Mouse (Mus musculus) kidney, postnatal 36 days (tissue): Measurements from ENCODE around the gene Tfap2a.
A peak's percentile ranks its signal among the peaks of the same experiment; 100 is the strongest.

Experiments
- DNase-seq, 2 experiments: peaks; one replicate each; pipeline ENCODE4 v3.0.0; 2021 to 2022; ENCODE audit warnings: mixed read lengths in 2 of 2

The Tfap2a gene

DNA sequence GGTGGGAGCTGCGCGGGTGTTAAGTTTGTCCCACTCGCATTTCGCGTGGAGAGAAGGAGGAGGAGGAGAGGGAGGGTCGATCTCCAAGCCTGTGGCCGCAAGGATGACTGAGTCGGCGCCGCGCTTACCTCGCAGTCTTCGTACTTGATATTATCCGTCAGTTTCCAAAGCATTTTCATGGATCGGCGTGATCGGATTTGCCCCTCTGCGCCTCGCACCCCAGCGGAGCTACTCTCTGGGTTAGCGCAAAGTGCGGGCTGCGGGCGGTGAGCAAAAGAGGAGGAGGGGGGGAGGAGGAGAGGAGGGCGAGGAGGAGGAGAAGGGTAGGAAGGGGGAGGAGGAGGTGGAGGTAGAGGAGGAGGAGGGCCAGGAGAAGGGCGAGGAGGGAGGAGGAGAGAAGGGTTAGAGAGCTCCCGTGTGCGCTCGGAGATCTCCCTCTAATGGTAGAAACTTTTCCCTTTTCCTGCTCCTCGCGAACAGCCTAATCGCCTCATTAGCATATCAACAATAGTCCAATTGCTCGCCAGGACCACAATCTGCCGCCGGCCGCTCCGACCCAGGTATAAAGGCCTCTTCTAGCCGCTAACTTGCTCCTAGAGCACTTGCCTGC lies 4.5 kb downstream of the Tfap2a start:
- DNase-seq: peak in 1 of 2 experiments; percentile 34

DNA sequence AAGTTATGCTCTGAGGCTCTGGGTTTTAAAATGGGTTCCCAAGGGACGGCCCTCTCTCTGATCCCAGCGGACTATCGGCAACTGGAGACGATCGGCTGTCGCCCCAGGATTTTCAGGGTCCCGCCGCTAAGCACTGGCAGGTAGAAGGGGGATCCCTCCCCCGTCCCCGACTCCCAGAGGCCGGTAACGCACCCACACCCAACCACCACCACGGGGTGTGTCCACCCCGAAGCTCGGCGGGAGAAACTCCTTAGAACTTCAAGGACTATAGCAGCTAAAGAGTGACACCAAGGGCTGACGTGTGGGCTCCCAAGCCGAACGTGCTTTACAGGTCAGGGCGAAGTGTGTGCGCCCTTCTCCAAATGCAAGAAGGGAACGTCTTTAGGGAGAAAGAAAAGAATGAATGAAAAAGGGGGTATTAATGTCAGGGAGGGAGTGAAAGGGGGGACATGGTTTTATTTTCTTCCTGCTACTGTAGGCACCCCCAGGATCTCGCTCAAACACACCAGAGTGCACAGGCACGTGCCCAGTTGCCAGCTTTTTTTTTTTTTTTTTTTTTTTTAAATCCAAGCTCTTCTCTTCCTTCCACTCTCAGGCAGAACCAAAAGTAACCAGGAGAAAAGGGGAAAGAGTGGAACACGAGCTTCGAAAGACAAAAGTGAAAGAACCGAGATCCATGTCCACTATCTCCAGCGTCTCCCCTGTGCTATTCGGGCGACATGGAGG lies 5.2 kb downstream of the Tfap2a start:
- DNase-seq: no peak

DNA sequence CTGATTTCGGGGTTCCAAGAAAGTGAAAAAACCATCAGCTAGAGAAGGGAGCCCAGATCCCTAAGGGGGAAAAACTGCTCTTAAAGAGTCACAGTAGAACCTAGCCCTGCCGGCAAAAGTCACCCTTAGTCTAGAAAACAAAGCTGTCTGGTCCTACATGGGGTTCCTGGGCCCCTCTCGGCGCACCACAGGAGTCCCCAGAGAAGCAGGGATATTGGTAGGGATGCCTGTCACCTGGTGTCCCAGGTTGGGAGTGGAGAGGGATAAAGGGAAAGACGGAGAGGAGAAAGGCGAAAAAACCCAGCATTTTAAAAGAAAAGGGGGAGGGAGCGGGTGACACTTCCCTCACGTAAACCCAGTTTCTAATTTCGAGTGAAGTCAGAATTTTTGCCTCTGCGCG lies 6.1 kb downstream of the Tfap2a start:
- no peak for DNase-seq

DNA sequence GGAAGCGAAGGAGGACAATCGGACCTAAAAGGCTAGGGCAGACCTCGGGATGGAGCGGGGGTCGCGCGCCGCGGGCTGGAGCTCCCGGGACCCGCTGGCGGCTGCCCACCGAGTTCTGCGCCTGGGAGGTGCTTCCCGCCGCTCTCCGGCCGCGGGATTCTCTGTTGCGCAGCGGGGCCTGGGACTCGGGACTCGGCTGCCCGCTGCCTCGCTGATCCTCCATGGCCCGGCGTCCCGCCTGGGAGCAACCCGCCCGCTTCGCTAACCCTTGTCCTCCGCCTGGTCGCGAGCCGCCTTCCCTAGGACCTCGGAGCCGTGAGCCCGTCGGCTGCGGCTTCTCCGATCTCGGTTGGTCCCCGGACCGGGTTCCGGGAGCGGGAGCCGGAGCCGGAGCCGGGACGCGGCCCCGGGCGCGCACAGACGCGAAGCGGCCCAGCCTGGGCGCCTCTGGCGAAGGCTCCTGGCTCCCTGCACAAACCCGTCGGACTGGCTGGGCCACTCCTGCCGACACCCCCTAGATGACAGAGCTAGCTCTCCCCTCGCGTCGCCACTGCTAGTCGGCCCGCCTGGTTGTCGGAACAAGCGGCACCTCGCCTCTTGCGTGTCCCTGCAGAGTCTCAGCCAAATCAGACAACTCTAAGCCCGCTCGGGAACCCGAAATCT lies 6.9 kb downstream of the Tfap2a start:
- peak; percentile 36 to 53 for DNase-seq

DNA sequence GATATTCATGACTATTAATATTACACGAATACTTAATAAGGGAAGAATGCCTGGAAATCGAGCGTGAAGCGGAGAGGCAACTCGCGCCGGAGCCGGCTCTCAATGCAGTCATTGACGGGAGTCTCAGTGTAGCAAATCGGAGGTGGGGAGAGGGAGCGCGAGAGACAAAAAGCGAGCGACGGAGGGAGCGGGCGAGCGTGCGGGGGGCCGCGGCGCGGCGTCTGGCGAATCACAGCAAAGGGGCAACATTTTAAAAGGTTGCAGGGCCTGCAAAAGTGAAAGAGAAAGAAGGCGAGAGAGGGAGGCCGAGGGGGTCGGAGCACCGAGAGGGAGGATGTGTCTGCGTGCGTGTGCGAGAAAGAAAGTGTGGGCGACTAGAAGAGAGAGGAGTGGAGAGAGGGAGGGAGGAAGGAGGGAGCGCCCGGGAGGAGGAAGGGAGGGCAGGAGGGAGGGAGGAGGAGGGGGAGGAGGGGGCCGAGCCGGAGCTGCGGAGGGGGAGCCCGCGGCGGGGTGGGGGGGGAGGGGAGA lies 7.5 kb downstream of the Tfap2a start:
- DNase-seq: peak in 1 of 2 experiments; percentile 46

DNA sequence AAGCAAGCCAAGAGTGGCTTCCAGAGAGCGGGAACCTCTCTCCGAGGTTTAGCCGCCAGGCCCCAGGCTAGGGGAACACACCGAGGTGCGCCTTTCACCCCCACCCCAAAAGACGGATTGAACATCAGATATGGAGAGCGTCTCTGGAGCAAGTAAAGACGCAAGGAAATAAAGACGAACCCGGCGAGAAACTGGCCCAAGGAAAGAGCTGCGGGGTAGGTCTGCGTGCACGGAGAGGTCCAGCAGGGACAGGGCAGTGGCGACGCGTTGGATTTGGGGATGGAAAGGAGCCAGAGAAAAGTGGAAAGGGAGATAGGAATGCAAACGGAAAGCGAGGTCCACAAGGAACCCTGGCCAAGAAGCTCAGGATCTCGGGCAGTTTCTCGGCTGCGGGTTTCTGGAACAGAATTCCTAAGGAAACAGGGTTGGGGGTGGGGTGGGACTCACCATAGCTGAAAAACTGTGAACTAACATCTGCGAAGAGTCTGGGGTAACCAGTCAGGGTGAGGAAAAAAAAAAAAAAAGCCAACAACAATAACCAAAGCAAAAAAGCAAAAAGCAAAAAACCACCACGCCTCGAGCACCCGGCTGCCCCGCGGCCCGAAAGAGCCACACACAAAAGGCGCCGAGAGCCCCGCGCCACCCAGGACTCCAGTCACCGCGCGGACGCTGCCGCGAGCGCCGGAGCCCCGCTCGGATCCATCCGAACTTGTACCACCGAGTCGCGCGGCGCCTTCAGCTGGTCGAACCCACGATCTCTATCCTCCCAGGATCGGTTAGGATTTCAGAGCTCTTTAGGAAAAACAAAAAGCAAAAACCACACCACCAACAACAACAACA lies 8.4 kb downstream of the Tfap2a start:
- DNase-seq: peak in 1 of 2 experiments; percentile 23

DNA sequence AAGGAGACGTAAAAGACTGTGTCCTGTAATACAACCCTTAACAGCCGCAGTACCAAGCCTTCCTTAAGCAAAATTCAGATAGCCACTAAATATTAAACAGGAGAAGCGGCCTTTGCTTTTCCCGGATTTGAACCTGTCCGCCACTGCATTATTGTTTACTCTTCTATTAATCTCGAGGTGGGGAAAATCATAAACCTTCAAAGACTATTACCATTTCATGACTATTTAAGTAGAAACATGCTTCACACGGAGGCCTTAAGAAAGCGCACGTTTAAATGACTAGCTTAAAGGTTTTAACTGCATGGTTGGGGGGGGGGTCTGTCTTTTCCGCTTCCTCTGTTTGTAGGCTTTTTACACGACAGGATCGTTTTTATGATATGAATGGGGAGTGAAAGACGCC lies 9.1 kb downstream of the Tfap2a start:
- DNase-seq: no peak

DNA sequence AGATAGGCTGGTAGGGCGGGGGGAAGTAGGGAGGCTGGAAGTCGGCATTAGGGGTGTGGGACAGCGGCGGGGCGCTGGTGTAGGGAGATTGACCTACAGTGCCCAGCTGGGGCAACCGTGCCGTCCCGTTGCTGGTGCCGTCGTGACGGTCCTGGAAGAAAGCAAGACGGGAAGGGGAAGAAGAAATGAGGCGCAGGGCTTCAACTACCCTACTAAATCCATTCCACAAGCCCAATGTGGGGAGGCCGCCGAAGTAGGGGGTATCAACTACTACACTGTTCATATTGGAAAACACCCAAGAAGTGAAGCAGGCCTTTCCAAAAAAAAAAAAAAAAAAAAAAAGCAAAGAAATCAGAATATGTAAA lies 9.6 kb downstream of the Tfap2a start:
- DNase-seq: no peak

DNA sequence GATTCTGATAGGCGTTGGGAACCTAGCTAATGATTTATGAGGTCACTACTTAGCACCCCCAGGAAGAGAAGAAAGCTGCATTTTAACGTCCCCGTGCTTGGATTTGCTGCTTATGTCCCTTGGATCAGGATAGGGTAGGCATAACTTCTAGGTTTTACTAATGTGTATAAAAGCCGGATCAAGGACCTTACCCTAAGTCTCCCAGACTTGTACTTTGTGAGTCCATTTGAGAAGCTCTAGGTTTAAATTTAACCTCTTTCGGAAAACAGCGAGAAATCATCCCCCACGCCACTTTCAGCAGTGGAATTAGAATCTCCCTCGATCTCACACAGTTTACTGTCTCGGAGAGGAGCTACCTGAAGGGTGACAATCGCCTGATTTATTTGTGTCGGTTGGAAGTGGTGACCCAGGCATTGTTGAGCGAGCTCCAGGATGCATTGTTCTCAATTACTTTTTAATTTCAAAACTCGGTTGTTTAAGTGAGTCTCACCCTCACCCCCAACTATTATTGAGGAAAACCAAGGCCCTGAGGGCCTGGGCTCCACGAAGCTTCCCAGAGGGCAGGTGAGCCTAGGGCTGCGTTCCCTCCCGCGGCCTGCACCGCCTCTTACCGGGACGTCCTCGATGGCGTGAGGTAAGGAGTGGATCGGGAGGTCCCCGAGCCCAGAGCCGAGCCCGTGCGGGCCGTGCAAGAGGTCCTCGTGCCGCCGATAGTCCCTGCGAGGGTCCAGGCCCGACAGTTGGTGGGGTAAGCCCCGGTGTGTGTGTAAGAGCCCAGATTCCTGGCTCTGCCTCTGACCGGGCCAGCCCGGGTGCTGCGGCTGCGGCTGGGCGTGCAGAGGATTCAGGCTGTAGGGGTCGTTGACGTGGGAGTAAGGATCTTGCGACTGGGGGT lies 10.2 kb downstream of the Tfap2a start:
- DNase-seq: peak in 1 of 2 experiments; percentile 19

DNA sequence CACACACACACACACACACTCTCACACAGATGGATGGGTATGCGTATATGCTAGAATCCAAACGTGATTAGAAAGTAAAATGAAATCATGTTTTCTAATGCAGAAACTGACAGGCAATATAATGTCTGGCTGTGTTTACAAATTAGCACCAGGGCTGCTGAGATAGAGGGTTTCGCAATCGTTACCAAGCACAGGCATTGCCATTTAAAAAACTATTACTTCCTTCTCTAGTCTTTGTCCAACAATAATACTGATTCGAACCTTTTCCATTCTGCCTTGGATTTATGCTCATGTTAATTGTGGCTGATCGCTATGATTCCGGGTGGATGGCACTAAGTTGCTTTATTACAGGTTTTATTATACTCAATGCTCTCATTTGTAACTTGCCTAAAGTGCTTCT lies 12.3 kb downstream of the Tfap2a start:
- DNase-seq: no peak

DNA sequence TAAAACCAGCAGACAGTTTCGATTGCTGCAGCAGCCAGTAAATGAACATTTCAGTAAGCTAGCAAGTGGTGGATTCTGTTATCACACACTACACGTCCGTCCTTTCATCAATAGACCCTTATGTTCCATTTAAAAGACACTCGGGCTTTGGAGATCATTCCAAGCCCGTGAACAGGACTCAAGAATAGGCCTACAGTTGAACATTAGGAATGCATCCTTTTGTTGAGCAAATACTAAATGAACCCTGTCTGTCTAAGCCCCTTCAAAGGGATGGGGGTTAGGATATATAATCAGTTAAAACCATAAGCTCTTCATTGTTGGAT lies 14.6 kb downstream of the Tfap2a start:
- no peak for DNase-seq

DNA sequence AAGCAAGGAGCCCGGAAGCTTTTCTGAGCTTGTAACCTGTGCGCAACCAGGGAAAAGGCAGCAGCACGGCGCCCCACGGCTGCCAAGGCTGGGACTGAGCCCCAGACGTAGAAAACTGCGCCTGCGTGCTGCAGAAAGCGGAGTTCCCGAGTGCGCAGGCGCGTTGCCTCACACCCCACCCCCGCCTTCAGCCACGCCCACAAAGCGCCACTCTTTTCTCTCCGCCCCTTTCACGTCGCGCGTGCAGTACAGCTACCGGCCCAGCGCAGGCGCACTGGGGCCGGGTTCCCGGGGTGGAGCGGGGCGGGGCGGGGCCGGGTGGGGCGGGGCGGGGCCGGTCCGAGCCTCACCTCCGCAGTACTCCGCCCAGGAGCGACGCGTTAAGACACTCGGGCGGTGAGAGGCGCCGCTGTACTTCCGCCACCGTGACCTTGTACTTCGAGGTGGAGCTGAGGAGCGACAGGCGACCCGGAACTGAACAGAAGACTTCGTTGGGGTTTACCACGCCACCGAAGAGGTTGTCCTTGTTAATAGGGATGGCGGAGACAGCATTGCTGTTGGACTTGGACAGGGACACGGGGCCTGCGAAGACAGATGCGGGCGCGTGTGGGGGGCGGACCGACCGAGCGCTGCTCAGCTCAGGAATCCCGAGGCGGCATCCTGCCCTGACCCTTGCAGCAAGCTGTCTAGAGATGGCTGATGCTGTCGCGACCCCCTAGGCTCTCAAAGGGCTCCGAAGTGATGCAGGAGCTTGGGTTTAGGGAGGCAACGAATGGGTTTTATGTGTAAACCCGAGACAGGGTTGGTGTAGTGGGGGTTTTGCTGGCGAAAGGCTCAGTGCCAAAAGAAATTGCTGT lies 15.2 kb downstream of the Tfap2a start:
- DNase-seq: peak; percentile 80 to 92

DNA sequence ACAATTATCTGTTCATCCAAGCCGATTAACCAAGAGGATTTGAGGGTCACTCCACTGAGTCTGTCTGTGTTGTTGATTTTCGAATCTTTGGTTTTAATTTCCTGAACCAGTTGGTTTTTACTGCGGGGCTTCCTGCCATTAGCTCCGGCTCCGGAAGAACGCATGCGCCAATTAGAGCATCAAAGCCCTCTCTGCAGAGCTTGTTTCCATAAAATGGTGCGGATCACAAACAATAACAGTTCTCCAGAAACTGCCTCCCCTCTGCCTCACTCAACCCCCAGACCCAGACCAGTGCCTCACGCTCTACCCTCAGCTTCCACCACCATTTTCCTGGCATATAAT lies 18.5 kb downstream of the Tfap2a start:
- no peak for DNase-seq

DNA sequence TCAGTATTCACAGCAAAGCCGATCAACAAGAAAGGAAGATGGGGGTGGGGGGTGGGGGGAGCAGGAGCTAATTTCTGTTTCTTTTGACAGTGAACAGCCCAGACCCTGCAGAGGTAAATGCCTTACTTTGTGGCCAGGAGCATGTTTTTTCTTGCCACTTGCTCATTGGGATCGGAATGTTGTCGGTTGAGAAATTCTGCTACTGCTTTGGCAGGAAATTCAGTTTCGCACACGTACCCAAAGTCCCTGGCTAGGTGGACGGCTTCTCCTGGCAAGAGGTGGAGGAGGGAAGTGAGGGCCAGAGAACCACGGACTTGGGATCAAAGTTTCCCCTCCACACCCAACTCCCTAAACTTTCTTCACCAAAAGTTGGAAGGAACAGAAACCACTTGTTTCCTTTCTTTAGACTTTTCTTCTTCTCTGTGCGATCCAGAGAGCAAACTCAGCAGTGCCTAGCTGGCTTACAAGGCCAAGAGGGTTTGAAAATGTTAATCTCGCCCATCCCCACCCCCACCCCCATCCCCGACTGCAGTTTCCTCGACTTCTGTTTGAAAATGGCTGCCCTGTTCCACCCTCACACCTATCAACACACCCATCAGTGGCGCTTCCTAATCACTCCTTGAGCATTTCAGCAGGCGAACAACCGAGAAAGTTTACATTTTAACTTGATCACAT lies 19.0 kb downstream of the Tfap2a start:
- DNase-seq: no peak

DNA sequence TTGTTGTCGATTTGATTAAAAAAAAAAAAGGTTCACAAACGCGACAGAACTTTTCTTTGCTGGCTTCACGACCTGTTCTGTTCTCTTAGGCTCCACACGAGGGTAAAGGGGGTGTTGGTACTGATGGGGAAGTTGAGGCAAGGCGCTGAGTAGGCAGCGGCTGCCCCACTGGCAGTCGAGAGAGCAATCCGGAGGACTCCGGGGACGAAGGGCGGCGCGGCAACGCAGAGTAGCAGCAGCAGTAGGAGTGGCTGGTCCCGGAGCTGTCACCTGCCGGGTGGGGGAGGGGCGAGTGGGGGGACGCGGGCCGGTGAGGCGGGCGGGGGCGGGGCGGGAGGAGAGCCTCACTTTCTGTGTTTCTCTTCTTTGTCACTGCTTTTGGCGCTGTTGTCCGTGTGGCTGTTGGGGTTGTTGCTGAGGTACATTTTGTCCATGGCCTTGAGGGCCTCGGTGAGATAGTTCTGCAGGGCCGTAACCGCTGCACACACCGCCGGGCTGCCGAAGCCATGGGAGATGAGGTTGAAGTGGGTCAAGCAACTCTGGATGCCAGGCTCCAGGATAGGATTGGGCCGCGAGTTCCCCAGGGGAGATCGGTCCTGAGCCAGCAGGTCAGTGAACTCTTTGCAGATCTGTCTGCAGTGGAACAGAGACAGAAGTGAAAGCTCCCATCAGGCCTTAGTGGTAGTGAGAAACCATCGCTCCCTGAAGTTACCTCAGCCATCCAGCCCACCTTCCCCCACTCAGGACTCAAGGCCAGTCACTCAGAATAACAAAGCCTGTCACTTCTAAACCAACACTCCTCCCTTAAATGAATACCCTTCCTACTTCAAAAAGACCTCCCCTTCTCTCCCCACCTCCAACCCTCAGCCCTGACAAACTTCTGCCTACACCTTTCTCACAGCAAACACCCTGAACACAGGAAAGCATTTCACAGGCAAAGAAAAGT lies 21.1 kb downstream of the Tfap2a start:
- no peak for DNase-seq

DNA sequence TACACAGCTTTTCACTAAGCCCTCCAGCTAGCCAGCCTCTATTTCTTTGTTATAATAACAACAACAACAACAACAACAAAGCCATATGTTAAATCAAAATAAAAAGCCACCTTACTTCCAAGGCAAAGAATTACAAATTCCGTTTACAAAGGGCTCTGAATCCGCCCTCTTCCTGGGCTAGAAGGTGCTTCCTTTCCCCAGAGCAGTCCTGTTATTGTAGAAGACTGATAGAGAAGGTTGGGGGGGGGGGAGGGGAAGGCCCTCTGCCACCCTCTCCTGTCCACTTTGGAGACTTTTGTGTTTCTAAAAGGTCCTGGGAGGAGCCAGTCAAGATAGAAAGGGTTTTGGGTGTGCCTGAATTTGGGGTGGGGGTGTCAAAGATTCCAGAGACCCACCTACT lies 23.6 kb downstream of the Tfap2a start:
- no peak for DNase-seq

DNA sequence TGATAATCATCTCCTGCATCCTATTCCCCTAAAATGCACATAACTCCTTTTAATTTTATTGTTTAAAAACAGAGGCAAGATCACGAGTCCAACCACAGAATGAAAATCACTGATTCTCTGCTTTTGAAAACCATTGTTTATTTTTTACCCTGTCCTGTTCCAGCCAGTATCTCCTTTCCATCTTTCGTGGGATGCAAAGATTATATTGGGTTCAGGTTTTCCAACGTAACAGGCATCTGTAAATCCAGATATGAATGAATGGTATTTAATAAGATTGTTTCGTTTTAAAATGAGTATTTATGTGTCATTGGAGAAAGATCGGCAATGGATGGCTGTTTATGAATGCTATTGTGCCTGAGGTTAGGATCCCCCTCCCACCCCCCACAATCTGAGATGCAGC lies 24.5 kb downstream of the Tfap2a start:
- DNase-seq: no peak

DNA sequence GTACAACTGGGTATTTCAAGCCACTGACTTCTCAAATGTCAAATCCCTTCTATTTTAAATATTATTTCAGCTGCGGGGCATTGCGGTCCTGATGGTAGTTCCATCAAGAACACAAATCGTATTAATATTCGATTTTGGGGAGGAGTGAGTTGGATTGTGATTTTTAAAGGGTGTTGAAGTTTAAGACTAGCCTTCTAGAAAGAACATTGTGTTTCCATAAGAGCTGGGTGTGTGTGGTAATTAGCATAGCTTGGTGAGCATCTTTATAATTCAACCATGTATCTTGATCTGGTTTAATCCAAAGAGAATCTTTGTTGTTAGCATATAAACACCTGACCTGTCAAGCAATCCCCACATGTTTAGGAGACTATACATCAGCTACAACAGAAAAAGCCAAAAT lies 24.9 kb downstream of the Tfap2a start:
- DNase-seq: no peak

DNA sequence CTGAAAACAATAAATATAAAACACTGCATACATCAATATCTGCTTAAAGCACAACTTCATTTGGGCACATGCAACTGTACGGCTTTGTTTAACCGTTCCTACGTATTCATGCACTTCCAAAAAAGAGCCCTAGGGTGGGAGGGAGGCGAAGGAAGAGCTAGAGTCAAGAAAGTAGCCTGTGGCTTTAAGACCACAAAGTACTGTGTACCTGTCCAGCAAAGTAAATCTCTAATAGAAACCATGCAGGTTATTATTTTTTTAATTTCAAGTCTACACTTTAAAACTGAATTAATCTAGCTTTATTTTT lies 25.7 kb downstream of the Tfap2a start:
- DNase-seq: no peak
